Mouse (Mus musculus) adrenal gland, postnatal 14 days (tissue): ENCODE results near the gene Dcbld2. TPM values are rescaled to one million over a fixed set of nuclear protein-coding genes. Genes with fewer than 3 reads are reported as not detected.
"Not testable (repeated sequence)": the region's sequence is repeated elsewhere in the genome, so short reads cannot be mapped to it uniquely, and the experiment has no call there.

Experiments used
- DNase-seq: peaks from one replicate; pipeline ENCODE4 v3.0.0; 2021; ENCODE audit warnings: mixed read lengths
- total RNA-seq: library from RNA; stranded (reverse); gene quantifications from 2 replicates; pipeline ENCODE4 v1.2.3, GENCODE M21; 2021

Gene Dcbld2
- total RNA-seq, 1 experiment from 2014 or later = 11.4 TPM

DNA sequence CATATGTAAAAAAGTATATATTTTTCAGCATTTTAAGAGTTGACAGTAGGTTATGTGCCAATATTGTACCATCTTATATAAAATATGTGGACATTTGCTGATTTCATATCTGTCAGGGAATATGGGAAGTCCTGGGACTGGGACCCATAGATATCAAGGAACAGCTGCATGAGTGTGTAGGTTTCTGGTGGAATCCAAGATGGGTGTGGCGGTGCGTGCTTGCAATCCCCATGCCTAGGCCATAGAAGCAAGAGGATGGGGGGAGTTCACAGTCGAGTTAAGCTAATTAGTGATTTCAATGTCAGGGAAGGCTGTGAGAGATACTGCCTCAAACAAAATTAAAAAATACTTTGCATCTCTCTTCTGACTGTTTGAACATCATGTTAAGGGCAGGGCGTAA lies 40.8 kb downstream of the Dcbld2 start:
- DNase-seq = no peak

DNA sequence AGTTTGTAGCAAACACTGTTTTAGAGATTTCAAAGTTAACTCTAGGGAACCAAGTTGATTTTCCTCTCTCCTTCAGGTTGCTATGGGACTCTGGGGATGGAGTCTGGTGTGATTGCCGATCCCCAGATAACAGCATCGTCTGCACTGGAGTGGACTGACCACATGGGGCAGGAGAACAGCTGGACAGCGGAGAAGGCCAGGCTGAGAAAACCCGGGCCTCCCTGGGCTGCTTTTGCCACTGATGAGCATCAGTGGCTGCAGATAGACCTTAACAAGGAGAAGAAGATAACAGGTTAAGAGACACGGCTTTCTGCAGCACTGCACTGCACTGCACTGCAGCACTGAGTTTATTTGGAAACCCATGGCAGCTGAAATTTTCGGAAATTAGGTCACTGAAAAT lies 42.4 kb downstream of the Dcbld2 start:
- no peak for DNase-seq

DNA sequence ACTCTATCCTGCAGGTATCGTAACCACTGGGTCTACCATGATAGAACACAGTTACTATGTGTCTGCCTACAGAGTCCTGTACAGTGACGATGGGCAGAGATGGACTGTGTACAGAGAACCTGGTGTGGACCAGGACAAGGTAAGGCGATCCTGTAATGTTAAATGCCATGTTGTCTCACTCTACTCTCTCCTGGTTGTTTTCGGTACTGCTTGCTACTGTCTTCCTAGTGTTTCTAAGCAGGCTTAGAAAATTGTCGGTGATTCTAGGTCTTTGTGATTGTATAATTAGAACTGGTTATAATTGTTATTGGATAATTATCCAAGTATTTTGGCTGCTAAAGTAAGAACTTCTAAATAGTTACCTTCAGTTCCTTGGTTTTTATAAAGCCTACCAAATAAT lies 43.4 kb downstream of the Dcbld2 start:
- no peak for DNase-seq

DNA sequence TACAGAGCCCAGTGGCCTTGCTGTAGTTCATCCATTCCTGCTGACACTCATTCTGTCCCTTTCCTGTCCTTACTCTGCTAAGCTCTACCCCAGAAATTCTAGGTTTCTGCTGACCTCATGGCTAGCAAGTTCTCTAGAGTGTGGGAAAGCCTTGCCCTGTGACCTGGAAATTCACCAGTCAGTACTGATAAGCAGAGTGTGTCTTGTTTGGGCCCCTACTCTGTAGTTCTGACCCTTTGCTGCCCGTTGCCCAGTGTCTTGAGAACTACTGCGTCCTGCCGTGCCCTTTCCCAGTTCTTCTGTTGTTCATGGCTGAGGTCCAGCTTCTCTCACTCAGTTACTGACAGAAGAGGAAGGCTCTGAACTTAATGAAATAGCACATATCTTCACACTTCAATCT lies 44.9 kb downstream of the Dcbld2 start:
- peak; percentile 21 for DNase-seq

DNA sequence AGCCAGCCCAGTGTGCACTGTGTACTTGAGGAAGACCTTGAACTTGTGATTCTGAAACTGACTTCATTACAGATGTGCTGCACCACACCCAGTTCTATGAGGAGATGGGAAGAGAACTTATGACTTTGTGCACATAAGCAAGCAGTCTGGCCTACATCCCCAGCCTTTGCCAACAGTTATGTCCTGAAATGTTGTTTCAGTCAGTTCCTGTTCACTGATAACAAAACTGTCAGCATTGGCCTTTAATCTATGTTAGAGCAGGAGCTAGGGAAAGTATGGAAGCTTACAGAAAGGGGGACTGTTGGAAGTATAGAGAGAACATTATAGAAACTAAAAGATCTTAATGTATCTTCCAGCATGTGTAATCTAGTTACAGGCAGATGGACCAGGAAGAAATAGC lies 45.6 kb downstream of the Dcbld2 start:
- DNase-seq = no peak

DNA sequence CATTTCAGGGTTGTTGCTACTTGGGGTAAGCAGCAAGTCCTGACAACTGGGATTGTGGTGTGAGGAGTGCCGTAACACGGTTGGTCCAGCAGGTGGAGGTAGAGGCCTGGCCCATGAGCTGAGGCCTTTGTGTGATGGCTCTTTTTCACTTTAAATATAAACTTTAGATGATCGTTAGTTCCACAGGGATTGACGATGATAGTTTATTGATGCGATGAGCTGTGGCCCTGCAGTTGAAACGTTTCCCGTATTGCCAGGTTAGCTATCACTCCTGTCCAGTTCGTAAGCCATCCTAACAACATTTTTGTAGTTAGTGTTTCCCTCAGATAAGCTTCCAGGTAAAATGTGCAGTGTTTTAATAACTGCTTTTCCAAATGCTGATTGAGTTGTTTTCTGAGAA lies 46.4 kb downstream of the Dcbld2 start:
- peak; percentile 71 for DNase-seq

DNA sequence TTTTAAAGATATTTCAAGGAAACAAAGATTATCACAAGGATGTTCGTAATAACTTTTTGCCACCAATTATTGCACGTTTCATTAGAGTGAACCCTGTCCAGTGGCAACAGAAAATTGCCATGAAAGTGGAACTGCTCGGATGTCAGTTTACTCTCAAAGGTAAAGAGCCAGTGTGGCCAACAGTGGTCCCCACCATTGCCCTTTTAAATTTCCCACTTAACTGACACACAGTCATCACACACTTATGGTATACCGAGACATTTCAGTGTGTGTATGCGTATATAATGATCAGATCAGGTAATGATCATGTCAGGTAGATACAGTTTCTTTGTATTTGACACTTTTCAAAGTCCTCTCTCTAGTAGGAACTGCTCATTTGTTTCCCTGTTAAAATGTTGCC lies 46.9 kb downstream of the Dcbld2 start:
- DNase-seq = no peak

DNA sequence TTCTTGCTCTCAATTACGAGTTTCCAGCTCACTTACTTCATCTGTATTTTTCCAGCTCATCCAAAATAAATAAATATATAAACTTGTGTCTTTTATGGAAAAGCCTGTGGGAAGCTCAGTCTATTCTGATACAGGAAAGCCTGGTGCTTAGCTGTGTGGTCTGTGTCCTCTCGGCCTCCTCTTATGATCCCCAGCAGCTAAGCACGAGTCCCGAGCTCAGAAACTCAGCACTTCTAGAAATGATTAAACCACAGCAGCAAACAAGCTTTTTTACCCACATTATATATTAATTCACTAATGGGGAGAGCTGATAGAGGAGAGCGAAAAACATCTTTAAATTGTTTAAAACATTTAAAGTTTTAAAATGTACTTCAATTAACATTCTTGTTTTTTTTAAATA lies 48.2 kb downstream of the Dcbld2 start:
- no peak for DNase-seq

DNA sequence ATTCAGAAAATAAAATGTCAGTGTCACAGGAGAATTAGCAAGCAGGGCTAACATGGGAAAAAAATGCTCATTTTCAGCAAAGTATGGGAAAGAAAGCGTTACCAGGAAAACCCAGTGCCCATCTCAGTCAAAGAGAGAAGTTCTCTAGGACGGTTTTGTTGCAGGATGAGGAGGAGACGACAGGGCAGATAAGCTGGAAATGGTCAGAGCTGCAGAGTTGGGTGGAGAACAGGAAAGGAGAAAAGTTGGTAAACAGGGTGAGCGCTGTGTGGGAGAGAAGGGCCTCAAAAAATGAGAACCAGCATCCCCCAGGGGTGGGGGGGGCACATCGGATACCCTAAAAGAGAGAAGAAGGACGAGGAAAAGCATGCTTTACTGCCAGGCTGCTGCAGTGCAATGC lies 48.7 kb downstream of the Dcbld2 start:
- no peak for DNase-seq

DNA sequence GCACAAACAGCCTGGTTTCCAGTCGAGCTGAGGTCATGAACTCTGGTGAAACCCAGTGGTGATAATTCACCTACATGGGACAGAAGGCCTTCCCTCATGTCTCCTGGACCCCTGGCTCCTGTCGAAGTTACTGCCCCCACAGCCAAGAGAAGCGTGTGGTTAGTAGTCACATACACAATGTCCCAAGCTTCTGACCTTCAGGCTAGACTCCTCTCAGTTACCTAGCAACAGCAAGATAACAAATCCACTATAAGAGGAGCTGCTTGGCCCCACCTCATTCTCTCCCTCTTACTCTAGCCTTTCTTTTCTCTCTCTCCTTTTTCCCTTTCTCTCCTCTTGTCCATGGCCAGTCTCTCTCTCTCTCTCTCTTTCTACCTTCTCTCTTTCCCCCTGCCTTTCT lies 51.7 kb downstream of the Dcbld2 start:
- not testable (repeated sequence) for DNase-seq

DNA sequence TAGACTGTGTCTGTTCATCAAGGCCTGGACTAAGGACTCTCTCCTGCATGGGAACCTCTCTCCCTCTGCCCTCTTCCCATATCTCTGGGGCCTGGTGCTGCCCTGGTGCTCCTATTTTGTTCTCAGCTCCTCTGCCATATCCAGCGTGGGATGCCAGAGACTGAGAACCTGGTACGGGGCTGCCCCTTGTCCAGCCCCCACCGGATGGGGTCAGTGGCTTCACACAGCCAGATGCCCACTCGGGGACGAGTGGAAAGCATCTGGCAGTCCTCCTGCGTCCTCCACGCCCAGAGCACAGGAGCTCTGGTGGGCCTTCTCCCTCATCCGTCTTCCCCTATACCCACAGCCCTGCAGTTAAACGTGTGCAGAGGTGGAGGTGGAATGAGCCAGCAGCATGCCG lies 52.1 kb downstream of the Dcbld2 start:
- DNase-seq = no peak

DNA sequence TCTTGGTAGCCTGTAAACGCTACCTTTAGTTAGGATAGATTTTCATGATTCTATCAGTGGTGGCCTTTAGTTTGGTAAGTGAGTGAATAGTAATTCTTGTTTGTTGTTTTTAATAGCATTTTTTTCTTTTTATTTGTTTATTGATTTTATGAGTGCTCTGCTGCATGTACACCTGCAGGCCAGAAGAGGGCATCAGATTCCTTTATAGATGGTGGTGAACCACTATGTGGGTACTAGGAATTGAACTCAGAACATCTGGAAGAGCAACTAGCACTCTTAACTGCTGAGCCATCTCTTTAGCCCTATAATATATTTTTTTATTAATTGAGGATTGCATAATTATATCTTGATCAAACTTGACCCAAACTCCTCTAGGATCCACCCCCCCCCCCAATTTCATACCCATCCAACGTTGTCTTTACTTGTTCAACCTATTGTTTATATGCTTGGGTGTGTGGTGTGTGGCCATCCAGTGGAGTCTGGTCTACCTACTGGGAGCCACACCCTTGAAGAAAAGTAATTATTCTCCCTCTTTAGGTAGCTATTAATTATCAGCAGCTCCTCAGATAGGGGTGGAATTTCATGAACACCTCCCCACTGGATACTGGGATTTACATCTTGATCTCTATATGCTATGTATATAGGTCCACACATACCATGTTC lies 53.7 kb downstream of the Dcbld2 start:
- no peak for DNase-seq

DNA sequence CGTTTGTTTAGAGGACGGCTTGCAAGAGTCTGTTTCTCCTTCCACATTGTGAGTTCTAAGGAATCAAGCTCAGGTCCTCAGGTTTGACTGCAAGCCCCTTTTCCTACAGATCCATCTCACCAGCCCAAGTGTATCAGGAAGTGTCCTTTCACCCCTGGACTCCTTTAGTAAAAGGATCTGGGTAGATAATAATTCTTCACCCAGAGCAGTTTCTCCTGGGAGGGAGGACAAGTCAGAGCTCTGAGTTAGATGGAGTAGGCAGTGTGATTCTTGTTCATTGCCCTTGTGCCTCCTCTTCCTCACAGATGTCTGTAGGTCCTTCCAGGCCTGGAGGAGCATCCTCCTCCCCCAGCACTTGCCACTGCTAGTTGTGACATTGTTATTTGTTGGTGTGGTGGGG lies 54.3 kb downstream of the Dcbld2 start:
- no peak for DNase-seq

DNA sequence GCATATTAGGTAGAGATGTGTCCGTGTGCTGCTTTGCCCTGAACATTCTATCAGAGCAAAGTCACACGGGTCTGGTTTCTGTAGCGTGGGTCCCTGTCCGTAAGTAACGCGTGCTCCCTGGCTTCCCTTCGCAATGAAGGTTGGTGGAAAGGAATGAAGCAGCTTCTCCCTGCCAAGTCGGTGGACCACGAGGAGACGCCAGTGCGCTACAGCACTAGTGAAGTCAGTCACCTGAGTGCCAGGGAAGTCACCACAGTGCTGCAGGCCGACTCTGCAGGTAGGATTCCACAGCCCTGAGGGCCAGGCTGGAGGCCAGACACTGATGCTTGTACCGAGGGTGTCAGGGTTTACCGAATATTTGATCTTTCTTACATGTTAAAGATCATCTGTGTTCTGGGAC lies 55.8 kb downstream of the Dcbld2 start:
- DNase-seq = no peak

DNA sequence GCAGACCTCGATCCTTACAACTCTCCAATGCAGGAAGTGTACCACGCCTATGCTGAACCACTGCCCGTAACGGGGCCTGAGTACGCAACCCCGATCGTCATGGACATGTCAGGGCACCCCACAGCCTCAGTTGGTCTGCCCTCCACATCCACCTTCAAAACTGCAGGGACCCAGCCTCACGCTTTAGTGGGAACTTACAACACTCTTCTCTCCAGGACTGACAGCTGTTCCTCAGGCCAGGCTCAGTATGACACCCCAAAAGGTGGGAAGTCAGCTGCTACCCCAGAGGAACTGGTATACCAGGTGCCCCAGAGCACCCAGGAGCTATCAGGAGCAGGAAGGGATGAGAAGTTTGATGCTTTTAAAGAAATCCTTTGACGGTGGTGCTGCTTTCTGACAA lies 57.2 kb downstream of the Dcbld2 start:
- no peak for DNase-seq

DNA sequence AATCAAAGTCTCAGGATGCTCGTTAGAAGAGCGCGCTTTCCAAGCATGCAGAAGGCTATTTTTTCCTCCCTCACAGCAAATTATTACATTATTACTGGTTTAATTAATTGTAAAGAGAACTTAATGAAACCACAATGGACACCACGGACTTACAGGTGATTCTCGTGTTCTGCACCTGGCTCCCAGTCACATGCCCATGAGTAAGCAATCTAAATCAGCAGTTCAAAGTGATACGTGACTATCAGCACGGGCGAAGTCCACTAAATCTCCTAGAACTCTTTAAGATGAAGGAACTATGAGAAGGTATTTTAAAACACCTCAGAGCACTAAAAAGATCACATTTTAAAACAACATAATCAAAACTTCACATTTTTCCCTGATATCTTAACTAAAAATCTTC lies 61.8 kb downstream of the Dcbld2 start:
- no peak for DNase-seq

DNA sequence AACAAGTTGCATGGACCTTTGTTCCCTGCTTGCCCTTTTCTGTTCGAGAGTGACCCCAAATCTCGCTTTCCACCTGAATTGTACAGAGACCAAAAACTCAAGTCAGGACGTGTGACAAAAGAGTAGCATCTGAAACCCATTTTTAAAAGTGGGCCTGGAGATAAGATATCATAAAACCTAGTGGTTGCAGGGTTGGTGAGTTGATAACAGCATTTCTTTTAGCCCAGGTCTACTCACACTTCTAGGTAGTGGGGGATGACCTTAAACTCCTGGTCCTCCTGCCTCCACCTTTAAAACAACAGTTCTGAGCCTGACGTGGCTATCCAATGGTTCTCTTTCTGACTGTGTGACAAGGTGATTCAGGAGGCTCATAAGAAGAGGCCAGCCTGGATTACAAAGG lies 62.6 kb downstream of the Dcbld2 start:
- DNase-seq = no peak

DNA sequence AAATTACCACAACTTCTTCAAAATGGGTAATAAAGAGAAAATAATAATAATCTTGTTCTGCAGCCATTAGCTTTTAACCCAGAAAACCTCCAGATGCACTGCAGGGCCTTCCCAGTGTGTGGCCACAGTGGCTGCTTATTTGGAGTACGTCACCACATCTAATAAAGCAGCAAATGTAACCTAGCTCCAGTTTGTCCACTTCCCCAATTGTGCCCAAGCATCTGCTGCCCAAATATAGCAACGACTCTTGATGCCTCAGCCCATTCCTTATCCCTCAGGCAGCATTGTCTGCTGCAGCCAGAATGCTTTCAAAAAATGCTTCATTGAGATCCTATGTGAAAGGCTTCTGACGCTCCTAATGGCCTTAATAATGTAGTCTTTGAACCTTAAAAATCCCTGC lies 66.6 kb downstream of the Dcbld2 start:
- no peak for DNase-seq

DNA sequence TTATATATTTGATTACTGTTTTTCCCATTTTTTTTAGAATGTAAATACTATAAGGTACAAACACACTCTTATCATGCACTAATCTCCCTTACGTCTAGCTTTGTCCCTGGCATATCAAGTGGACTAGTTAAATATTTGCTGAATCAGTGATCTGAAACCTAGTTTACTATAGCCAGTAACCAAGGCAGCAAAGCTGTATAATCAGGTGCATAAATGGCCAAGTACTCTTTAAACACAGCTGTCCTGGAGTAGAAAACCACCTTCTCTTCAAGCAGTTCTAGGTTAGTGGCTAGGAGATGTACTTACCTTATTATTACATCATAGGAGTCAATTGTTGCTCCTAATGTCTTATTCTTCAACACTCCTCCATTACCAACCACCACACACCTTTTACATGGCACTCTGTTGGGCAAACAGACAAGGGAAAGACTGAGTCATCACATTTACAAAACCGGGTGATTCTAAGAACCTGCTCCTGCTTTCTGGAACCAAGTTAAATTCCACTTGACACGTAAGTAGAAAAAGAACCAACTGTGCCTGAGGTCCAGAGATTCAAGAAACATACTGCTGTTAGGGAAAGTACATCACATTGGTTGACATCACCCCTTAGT lies 67.4 kb downstream of the Dcbld2 start:
- DNase-seq = no peak

DNA sequence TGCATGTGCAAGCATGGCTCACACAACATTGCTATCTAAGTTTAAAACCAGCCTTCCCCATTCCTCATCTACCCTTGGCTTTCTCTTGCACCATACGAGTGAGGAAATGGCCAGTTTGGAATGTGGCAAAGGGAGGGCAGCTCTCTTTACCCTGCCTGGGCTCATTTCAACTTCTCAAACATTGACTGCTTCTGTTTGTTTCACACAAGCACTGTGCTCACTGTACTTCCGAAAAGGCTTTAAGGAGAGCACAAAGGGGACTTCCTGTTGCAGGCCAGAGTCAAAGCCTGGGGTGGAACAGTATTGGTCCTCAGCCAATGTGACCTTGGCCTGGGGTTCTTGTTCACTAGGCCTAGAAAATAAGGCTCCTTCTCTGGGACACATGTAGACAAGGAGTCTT lies 68.1 kb downstream of the Dcbld2 start:
- DNase-seq = peak; percentile 53

DNA sequence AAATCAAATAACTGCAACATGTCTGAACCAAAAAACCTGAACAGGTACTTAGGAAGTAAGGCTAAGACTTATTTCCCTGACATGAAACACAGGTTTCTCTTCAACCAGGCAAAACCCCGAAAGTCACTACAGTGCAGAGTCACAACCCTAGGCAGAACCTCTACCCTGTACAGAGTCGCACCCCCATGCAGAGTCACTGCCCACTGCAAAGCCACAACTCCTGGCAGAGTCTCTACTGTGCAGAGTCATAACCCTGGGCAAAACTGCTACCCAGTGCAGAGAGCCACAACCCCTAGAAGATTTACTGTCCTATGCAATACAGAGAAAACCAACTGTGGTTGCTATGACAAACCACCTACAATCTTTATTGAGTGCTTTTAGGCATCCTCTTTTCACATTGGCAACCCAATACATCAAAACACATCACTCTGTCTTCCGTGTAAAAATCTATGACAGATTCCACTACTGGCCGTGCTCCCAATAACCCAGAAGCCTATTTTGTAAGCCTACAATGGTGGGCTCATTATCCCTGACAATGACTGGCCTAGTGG lies 71.7 kb downstream of the Dcbld2 start:
- no peak for DNase-seq

DNA sequence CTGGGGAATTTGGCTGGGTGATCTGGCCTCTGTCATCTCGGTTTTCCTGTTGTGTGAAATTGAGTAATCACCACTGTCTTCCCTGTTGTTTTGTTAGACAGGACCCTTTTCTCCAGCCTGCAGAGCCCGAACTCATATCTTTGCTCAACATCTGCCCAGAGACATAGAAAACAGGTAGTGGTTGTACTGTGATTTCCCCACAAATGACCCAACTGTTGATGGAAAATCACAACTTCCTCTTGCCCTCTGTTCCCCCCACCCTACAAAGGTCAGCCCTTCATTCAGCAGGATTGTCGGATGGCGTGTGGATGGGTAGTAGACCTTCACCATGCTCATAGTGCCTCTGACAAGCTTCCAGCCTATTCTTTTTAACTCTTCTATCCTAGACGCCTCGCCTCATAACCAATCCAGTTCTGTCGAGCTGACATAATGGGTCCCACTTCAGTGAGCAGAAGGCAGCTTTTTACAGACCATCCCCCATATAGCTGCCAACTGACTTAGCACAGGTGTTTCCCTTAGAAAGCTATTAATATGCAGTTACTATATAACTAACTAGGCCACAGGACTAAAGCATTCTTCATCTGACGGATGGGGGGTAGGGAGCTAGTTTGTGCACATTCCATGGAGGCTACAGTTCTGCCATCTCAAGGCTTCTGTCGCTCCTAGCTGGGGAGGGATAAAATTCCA lies 73.1 kb downstream of the Dcbld2 start:
- DNase-seq = no peak

DNA sequence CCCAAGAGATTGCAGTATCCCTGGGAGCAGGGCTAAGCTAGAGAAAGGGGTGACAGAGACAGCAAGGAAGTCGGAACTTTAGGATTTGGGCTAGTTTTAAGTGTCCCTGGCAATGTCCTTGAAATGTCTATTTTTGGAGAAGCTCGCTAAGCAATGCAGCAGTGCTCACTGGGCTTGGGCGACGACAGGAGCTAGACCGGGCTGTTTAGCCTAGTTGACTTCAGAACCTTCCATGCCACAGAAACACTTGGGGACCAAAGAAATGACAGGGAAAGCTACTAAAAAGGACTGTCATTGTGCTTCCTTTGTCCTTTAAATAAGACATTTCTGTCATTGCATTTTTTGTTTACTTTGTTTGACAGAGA lies 73.6 kb downstream of the Dcbld2 start:
- no peak for DNase-seq

DNA sequence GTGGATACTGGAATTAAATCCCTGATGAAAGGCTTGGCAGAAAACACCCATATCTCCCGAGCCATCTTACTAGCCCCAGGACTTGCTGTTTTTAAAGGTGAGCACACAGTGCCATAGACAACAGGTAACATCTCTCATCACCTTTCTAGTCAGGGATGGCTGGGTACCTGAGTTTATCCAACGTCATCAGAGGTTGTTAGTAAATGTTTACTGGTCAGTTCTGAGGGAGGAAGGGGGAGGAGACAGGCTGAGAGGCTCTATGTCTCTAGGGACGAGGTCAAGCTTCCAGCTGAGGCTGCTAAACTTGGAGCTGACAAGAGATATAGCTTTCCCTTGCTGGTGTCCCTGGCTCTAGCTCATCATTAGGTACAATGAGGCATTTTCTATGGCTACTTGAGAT lies 74.1 kb downstream of the Dcbld2 start:
- DNase-seq = peak; percentile 24
